Mouse (Mus musculus) spleen, adult 18-20 months (tissue): ENCODE results near the gene Prkd2.
A peak's percentile ranks its signal among the peaks of the same experiment; 100 is the strongest.

Experiments used
- DNase-seq, 2 experiments: peaks; one replicate each; pipeline ENCODE4 v3.0.0; 2022; ENCODE audit warnings: mixed read lengths in 2 of 2

Gene Prkd2

GRCm38 (mm10) chr7:16842645-16843063 lies at the start of gene Prkd2:
Gene Prkd2 (plus strand): TSS chr7:16842902.
- peak; percentile 89 to 95 for DNase-seq

- DNase-seq, result no peak
Measured at GRCm38 (mm10) chr7:16793010-16793725, 49.5 kb upstream of the Prkd2 start.

- DNase-seq, result no peak
Measured at GRCm38 (mm10) chr7:16794886-16795285, 47.8 kb upstream of the Prkd2 start.

- DNase-seq, result no peak
Measured at GRCm38 (mm10) chr7:16804409-16805028, 38.2 kb upstream of the Prkd2 start.

DNA sequence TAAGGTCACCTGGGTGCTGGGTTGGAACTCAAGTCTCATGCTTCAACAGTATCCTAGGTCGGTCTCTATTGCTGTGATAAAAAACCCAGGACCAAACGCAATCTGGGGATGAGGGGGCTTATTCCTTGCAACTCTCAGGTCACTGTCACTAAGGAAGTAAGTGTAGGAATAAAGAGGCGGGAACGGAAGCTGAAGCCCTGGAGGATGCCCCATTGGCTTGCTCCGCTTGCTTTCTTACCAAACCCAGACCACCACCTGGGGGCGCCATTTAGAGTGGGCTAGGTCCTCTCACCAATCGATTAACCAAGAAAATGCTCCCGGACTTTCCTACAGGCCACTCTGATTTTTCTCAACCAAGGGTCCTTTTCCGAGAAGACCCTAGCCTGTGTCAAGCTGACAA lies 34.8 kb upstream of the Prkd2 start:
- no peak for DNase-seq

DNA sequence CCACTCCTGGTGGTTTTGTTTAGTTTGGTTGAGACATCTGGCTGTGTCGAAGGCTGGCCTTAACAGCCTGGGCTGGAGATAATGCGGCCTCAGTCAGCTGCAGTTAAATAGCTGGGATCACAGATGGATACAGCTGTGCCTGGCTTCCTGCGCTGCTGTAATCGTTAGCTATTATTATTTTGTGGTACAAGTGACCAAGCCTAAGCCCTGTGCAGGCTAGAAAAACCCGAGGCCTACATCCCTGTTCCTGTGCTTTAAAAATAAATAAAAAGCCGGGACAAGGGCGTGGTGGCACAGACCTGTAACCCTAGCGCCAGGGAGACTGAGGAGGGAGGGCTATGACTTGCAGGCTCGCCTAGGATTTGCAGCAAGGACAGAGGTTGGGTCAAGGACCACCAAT lies 34.1 kb upstream of the Prkd2 start:
- DNase-seq, result no peak

DNA sequence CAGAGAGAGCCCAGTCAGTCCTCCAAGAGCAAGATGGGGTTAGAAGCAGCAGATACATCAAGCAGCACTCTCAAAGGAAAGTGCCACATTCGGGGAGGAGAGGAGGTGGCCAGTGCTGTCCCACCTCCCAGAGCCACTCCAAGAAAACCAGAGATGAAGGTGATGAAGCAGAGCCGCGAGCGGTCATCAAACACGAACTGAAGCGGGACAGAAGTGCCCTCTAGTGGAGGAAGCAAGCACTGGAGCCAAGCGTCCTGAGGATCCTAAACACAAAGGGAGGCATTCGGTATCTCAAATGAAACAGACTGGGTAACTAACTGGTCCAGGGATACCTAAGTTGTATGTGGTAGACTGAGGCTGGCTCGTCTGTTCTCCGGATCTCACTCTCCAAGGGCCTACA lies 33.0 kb upstream of the Prkd2 start:
- DNase-seq, result peak; percentile 26 to 53

DNA sequence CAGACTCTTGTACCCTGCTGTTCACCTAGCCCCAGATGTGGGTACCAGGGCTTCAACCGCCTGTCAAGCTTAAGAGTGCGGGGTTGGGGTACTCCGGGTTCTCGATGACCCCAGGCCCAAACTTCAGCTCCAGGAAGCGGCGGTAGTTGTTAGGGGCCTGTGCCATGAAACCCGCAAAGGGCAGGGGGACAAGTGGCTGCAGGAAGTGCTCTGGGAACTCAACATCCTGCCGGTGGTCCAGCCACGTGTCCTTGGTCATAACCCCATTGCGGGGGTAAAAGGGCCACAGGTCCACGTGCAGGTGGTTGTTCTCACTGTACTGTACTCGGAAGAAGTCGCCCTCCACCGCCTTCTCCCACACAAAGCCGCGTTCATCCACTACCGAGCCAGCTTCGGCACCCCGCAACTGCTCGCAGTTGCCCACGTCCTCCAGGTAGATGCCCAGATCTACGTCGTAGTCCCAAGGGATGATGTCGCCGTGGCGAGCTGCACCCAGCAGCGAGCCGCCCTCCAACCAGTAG lies 32.2 kb upstream of the Prkd2 start:
- no peak for DNase-seq

DNA sequence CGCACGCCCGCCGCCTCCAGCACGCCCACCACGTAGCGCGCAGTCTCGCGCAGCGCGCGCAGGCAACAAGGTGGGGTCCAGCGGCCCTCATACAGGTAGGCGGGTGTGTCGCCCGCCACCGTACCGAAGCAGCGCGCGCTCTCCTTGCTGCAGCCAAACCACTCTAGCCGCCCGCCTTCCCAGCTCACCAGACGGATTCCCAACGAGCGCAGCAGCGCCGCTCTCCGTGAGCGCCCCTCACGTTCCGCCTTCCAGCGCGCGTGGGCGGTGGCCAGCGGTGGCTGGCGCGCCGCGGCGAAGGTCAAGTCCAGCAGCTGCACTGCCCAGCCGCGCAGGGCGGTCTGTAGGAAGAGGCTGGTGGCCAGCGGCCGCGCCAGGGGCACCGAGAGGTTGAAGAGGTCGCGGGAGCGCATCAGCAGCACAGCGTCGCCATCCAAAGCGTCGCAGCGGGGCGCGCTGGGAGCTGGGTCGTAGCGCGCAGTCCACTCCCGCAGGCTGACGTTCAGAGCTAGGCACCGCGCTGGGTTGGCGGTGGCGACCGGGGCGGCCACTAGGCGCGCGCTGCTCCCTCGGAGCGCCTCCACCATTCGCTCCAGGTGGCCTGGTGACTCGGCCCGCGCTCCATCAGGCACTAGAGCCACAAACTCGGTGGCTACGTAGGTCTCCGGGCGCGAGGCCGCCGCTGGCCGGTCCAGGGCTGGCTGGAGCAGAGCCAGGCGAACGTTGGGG lies 31.6 kb upstream of the Prkd2 start:
- DNase-seq, result no peak

DNA sequence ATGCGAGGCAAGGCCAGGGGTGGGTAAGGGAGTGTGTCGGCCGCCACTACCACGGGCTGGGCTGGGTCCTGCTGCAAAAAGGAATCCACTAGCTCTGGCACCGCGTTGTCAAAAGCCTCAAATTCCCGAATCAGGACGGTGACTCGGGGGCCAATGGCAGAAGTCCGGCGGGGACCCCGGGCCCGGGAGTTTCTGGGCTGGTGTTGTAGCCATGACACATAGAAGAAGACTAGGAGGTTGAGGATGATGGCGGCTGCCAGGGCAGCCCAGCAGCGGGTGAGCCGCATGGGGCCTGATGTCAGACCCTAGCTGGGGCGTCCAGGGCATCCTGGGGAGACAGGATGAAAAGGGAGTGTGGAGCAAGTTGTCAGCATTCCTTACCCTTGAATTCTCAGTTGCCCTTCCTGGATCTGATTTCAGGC lies 31.0 kb upstream of the Prkd2 start:
- DNase-seq, result no peak

- DNase-seq, result no peak
Measured at GRCm38 (mm10) chr7:16812505-16812904, 30.2 kb upstream of the Prkd2 start.

GRCm38 (mm10) chr7:16815351-16815941 lies 27.3 kb upstream of the Prkd2 start, which contains the start of gene Strn4:
Gene Strn4 (plus strand): TSS chr7:16815889.
- DNase-seq, result no peak

DNA sequence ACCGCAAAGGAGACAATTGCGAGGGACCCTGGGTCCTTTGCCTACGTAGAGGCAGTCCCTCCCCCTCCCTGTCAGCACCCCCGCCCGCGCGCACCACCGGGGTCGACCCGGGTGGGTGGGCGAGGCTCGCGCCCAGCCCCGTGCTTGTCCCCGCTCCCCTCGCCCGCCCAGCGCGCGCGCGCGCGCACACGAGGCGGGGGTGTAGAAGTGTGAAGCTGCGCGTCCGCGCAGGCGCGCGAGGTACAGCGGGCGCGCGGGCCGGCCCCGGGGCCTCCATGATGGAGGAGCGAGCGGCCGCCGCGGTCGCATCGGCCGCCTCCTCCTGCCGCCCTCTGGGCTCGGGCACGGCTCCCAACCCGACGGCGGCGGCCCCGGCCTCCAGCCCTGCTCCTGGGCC lies 26.6 kb upstream of the Prkd2 start:
- DNase-seq, result peak; percentile 67 to 76

DNA sequence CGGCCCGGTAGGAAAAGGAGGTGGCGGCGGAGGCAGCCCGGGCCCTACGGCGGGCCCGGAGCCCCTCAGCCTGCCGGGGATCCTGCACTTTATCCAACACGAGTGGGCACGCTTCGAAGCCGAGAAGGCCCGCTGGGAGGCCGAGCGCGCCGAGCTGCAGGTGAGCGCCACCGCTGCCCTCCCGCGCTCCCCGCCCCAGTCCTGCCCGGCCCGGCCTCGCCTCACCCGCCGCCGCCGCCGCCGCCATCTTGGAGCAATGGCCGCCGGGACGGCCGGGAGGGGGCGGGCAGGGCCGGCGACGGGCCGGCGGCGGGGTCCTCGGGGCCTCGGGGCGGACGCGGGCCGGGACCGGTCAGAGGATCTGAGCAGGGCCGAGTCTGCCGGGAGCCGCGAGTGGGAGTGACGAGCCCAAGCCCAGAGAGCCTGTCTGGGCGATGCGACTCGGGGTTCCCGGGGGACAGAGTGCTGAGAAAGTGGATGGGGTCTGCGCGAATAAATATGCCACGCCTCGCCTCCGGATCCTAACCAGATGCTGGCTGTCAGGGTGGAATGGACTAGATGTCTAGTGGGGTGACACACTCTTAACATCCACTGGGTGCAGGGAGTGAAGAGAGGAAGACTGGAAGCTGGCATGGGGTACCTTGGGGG lies 26.1 kb upstream of the Prkd2 start, which contains the start of gene Fkrp:
TSS of gene Fkrp (minus strand) at position 258 of the 648 bp plus-strand sequence.
- DNase-seq, result peak; percentile 41 to 70

GRCm38 (mm10) chr7:16817693-16818092 lies 25.0 kb upstream of the Prkd2 start:
- no peak for DNase-seq

DNA sequence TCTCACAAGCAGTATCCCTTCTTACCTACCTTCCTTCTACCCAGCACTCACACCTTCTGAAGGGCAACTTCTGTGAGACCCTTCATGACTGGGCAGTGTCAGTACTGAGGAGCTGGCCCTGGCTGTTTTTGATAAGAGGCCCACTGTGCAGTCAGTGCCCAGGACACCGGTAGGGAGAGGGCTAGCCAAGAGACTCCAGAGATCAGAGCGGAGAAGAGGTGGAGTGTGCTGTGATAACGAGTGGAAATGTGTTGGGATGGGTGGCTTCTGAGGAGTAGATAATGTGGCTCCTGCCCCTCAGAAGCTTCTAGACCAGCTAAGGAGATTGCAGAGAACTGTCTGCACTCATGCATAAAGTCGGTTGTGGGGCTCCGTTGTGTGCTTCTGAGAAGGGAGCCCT lies 22.9 kb upstream of the Prkd2 start:
- DNase-seq, result no peak

DNA sequence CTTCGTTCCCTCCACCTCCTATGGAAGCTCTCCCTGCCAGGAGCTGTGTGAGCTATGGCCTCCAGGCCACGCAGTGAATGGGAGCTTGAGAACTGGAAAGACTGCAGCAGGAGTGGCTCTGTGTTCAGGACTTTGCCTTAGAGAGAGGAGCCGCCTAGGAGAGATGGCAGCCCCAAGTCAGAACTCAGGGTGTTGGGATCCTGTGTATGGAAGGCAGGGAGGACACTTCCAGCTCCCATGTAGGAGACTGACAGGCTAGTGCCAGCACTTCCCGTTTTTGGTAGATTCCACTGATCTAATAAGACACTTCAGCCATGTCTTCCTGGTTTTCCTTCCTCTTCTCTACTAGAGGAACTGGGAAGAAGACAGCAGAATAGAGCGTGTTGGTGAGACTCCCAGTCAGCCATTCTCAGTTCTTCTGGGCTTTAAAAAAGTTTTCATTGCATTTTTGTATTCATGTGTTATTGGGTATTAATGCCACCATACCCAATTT lies 22.4 kb upstream of the Prkd2 start:
- DNase-seq, result no peak

GRCm38 (mm10) chr7:16821091-16821490 lies 21.6 kb upstream of the Prkd2 start:
- no peak for DNase-seq

DNA sequence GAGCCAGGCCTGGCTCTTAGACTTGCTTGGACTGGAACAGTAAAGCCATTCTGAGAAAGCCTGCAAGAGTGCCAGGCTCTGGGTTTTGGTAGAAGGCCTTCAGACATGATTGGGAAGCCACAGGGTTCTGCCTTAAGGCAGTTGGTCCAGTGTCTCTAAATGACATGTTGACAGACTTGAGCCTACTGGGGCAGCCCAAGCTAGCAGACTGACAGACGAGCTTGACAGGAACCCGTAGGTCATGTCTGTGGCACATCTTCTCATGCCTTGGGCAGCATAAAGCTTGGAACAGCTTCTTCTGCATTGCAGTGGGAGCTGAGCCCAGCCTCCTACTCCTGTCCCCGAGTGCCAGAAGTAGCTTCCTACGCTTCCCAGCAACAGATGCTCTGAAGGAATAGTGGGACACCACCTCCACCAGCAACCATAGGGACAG lies 21.0 kb upstream of the Prkd2 start:
- no peak for DNase-seq

GRCm38 (mm10) chr7:16823734-16824133 lies 19.0 kb upstream of the Prkd2 start:
- DNase-seq, result no peak

DNA sequence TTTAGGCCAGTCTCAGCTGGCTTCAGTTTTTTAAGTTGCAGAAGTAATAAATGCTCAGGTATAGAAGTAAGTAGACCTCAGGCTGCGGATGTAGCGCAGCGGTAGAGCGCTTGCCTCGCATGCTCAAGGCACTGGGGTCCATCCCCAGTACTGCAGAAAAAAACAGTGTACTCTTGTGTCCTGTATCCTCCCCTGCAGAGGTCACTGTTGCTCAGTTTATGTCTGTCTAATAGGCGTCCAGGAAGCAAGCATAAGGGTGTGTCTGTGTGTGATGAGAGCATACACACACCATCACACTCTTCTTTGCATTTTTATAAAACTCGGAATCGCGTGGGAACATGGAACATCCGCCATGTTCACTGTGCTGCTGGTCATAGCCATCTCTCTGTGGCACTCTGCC lies 16.9 kb upstream of the Prkd2 start:
- DNase-seq, result peak; percentile 27 to 56

DNA sequence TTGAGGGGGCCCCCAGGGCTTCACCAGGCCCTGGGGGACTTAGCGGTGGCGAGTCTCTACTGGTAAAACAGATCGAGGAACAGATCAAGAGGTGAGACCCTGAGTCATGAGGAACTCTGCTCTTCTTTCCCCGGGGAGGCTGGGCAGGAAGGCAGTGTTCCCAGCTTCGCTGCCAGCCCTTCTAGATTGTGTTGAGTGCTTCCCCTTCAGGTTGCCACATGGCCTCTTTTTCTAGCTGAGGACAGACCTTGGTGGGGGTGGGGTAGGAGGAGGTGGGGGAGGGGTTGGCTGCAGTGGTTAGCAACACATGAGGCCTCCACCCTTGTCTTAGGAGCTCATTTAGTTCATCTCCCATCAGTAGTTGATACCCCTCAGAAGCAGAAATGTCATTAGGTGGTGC lies 16.1 kb upstream of the Prkd2 start:
- DNase-seq, result no peak
